Mouse (Mus musculus) mesoderm, embryonic 11.5 days (tissue): ENCODE data around the gene 4931406P16Rik.
"Not testable (repeated sequence)": the region's sequence is repeated elsewhere in the genome, so short reads cannot be mapped to it uniquely, and the experiment has no call there.

Experiments
- DNase-seq: peaks from one replicate; pipeline ENCODE4 v3.0.0-alpha.2; 2012; ENCODE audit warnings: low read depth, low spot score

4931406P16Rik gene

DNA sequence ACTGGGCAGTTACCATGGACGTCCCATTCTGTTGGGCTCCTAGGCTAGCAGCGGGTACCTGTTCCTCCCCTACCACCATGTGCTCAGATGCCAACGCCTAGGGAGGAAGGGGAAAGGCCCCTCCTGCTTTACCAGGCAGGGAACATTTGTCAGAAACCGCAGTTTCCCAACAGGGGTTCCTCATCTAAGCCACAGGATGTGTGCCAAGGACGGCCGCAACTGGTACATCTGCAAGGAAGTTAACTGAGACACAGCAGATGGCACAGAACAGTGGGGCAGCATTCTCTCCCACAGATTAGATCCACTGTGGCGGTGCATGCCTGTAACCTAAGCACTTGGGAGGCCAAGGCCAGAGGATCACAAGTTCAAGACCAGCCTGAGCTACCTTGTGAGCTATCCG is 98.7 kb downstream of the 4931406P16Rik start:
- DNase-seq: no peak

DNA sequence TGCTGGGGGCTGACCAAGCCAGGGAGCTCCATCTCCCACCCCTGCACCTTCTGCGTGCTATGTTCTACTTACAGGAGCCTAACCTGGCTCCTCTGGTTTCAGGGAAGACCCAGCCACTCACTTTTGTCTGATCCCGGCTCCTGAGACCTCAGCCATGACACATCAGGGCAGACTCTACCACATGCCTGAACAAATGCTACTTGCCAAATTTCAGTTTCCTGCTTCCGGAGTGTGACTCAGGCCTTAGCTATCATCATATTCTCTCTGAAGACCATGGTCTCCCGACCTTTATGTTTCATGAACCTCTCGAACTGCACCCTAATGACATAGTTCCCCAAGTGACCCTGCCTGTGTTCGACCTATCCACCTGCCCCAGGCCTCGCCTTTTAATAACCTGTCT is 100.1 kb downstream of the 4931406P16Rik start:
- DNase-seq: no peak

DNA sequence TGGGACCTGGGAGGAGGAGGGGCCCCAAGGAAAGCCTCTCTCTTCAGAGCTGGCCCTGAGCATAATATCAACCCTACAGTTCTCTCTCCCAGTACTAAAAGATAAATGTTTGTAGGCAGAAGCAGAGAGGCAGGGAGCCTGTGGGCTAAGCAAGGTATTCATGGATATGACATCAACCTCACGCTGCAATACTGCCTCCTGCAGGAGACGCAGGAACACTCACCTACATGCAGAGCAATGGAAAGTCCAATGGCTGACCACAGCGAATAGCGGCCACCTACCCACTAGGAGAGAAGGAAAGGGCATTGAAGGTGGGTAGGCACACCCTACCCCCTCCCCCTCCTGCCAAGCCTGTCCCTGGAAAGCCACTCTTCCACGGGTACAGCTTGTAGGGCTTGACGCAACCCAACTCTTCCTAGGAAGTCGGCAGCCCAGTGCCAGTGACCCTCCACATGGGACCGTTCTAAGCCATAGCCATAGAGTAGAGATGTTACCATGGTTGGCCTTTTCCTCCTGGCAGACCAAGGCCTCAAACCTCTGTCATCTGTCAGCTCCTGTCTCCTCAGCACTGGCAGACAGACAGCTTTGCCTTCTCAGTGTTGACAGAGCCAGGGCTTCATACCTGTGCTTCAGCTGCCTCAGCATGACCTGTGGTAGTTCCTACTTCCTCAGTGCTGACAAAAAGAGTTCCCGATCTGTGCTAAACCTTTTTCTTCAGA is 105.2 kb downstream of the 4931406P16Rik start:
- DNase-seq: no peak

DNA sequence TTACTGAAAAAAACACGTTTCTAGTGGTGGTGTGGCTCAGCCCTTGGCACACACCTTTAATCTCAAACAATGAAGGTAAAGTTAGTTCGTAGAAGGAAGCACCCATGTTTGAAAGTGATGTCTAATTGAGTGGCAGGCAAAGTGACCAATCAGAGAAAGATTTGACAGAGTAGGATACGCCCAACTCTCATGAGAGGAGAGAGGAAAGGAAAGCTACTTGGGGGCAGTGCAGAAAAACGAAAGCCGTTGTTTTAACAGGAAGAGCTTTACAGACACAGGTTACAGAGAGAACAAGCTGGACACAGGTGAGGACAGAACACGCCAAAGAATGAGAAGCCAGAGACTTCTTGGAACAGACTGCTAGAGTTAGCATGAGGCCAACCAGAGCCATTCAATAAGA is 107.0 kb downstream of the 4931406P16Rik start:
- DNase-seq: no peak

DNA sequence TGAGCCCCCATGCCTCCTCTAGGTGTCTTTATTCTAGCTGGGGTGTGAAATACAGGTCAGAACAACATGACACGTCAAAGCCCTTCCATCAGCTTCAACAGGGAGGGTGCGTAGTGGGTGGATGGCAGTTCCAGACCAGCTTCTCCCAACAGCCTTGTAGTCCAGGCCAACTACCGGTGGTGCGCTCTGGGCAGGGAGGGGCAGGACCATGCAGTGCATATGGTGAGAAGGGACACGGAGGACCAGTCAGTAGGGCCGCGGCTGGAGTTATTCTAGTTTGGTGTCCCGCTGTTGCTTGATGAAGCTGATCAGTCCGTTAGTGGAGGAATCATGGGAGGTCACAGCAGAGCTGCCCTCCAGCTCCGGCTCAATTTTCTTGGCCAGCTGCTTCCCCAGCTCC is 111.2 kb downstream of the 4931406P16Rik start:
- not testable (repeated sequence) for DNase-seq

DNA sequence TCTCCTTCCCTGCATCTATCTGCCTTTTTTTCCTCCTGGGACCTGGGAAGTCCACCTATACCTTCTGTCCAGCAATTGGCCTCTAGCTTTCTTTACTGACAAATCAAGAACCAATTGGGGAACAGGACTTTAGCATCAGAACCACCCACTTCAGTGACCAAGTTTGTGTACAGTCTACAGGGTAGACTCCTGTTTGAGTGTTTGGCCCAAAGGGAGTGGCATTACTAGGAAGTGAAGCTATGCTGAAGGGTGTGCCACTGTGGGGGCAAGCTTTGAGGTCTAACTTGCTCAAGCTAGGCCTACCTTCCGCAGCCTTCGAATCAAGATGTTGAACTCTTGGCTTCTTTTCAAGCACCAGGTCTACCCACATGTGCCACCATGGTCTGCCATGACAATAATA is 112.5 kb downstream of the 4931406P16Rik start:
- DNase-seq: no peak

DNA sequence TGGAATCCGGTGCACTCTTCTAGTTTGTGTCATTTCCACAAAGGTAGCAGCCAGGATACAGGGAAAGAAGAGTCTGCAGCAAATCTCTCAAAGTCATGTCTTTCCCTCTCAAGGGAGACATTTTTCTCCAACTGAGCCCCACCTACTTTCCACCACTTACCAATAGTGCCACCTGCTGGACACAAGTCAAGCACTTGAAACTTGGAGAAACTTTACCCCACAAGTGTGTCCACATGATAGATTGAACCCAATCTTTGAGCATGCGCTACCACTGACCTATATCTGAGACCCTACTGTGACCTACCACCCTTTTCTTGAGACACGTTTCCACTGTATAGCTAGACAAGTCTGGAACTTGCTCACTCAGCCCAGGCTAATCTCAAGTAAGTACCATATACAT is 115.0 kb downstream of the 4931406P16Rik start:
- peak; percentile 54 for DNase-seq

DNA sequence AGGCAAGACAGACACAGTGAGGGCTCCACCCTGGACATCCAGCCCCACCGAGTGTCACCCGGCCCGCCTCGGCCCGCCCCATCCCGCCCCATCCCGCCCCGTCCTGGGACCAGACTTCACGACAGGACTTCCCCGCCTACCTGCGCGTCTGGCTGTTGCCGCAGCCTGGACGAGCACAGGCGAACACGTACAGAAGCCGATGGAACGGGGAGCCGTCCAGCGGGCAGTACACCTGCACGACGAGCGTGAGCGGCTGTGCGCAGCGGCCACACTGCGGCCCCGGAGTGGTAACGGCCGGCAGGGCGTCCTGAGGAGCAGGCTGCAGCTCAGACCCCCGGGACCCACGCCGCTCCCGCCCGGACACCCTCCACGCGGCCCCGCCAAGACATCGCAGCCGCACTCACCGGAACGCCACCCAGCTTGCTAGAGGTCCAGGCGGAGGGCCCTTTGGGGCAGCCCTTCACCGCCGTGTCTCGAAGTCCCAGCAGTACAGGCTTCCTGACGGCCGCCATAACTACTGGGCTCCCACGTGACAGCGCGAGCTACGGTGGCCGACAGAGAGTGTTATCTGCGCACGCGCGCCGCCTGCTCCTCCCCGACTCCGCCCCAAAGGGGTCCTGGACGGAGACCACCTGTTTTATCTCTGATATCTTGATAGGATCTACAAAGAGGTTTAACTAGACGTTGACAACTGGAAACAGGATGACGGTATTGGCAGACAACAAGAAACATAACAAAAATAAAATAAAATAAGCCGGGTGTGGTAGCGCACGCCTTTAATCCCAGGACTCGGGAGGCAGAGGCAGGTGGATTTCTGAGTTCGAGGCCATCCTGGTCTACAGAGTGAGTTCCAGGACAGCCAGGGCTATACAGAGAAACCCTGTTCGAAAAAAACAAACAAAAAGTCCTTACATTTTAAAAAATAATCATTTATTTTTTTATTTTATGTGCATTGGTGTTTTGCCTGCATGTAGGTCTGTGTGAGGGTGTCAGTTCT is 116.9 kb downstream of the 4931406P16Rik start, which contains the start of gene Pdcd2l:
TSS of gene Pdcd2l (minus strand) at position 530 of the 997 bp plus-strand sequence.
- DNase-seq: peak; percentile 94

DNA sequence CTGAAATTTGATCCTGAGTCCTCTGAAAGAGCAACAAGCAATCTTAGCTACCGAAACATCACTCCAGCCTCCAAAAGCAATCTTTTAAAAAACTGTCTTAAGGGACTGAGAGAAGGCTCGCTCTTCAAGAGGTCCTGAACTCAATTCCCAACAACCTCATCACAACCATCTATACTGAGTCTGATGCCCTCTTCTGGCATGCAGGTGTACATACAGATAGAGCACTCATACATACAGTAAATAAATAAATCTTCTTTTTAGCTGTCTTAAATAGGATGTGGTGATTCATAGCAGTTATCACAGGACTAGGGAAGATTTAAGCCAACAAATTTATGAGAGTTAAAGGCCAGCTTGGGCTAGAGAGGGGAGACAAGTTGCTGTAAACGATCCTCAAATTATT is 117.7 kb downstream of the 4931406P16Rik start:
- peak; percentile 9 for DNase-seq

DNA sequence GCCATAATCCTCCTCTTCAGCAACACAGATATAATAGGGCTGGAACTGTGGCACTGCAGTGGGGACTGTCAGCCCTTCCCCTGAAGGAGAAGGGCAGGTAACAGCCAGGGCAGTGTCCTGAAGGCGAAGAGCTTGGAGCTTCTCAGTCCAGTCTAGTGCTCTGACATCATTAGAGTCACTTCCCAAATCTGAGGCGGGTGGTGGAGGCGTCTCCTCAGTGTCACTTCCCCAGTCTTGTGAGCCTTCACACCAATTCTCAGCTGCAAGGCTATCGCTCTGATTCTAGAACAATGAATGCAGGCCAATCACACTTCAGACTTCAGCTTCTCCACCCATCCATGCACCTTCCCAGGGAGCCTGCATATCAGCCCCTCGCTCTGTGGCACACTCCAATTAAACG is 120.5 kb downstream of the 4931406P16Rik start:
- no peak for DNase-seq

DNA sequence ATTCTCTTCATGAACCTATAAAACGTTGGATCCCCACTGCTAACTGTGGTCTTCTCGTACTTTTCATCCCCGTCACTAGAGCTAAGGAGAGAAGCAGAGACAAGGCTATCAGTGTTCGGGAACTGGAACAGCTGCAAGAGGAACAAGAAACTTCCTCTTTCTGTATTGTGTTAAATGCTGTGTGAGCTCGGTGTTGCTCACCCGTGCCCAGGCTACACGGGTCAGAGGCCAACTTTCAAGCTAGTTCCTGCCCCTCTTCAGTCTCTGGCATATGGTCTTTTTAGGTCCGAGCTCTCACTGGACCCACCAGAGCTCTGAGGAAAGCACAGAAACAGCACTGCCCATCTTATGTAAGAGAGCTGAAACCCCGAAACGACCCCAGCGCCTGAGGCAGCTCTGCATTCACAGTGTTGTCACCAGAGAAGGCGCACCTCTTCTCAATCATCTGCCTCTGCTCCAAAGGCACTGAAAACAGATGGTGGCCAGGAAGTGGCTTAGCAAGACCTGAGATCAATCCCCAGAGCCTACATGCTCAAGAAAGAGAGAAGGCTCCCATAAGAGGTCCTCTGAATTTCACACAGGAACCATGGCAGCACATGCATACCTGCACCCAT is 123.9 kb downstream of the 4931406P16Rik start:
- no peak for DNase-seq
